Mouse (Mus musculus): ENCODE data around the gene Ccdc57.
"Not testable (repeated sequence)": the region's sequence is repeated elsewhere in the genome, so short reads cannot be mapped to it uniquely, and the experiment has no call there.

Gene Ccdc57

GRCm38 (mm10) chr11:120850331-120851030 lies 82.2 kb downstream of the Ccdc57 start:
- DNase-seq, result peak; percentile 27 to 54

GRCm38 (mm10) chr11:120846725-120847475 lies 85.8 kb downstream of the Ccdc57 start:
- no peak for DNase-seq

- no peak for DNase-seq
Measured at GRCm38 (mm10) chr11:120844329-120844728, 88.3 kb downstream of the Ccdc57 start.

- DNase-seq, result no peak
Measured at GRCm38 (mm10) chr11:120833555-120834280, 99.0 kb downstream of the Ccdc57 start.

GRCm38 (mm10) chr11:120832962-120833361 lies 99.7 kb downstream of the Ccdc57 start:
- not testable (repeated sequence) for DNase-seq

- DNase-seq, result no peak
Measured at GRCm38 (mm10) chr11:120831659-120832440, 100.8 kb downstream of the Ccdc57 start.

GRCm38 (mm10) chr11:120830686-120831085 lies 102.0 kb downstream of the Ccdc57 start:
- DNase-seq, result peak in 1 of 2 experiments; percentile 6

- peak in 1 of 2 experiments; percentile 0 for DNase-seq
Measured at GRCm38 (mm10) chr11:120829757-120830532, 102.7 kb downstream of the Ccdc57 start.

- DNase-seq, result peak in 1 of 2 experiments; percentile 0
Measured at GRCm38 (mm10) chr11:120828416-120828815, 104.3 kb downstream of the Ccdc57 start.

GRCm38 (mm10) chr11:120826016-120826953 lies 106.4 kb downstream of the Ccdc57 start:
- no peak for DNase-seq

- peak; percentile 22 to 35 for DNase-seq
Measured at GRCm38 (mm10) chr11:120825289-120825863, 107.3 kb downstream of the Ccdc57 start.

GRCm38 (mm10) chr11:120824787-120825288 lies 107.8 kb downstream of the Ccdc57 start:
- DNase-seq, result no peak

GRCm38 (mm10) chr11:120823956-120824786 lies 108.5 kb downstream of the Ccdc57 start, which contains the start of gene Fasn:
Fasn (minus strand) TSS chr11:120824547.
- peak; percentile 98 to 99 for DNase-seq

- DNase-seq, result peak; percentile 73 to 86
Measured at GRCm38 (mm10) chr11:120823551-120823947, 109.1 kb downstream of the Ccdc57 start.

- peak; percentile 36 to 48 for DNase-seq
Measured at GRCm38 (mm10) chr11:120822831-120823550, 109.7 kb downstream of the Ccdc57 start.

- DNase-seq, result no peak
Measured at GRCm38 (mm10) chr11:120822321-120822720, 110.4 kb downstream of the Ccdc57 start.

GRCm38 (mm10) chr11:120821076-120821922 lies 111.4 kb downstream of the Ccdc57 start:
- no peak for DNase-seq

All from kidney, postnatal 4 days (tissue).